Mouse (Mus musculus) limb, embryonic 15.5 days (tissue): ENCODE measurements around the gene BC029722. TPM values are rescaled to one million over a fixed set of nuclear protein-coding genes. Genes with fewer than 3 reads are reported as not detected.
"Not testable (repeated sequence)": the region's sequence is repeated elsewhere in the genome, so short reads cannot be mapped to it uniquely, and the experiment has no call there.

Experiments used
- ATAC-seq: fragments of 200-750 bp; cut with Nextera tagmentation; 2 replicates; pipeline ENCODE4 v1.8.0; 2017; ENCODE audit warnings: low read depth, moderate TSS enrichment; ENCODE audit not compliant: insufficient number of reproducible peaks, low FRiP score, low TSS enrichment
- H3K27ac ChIP-seq: fragments of 300-500 bp; sonication (generic); 2 replicates; pipeline ENCODE4 v1.5.1; 2015; ENCODE audit warnings: moderate library complexity, mild to moderate bottlenecking, inconsistent platforms
- H3K27me3 ChIP-seq: fragments of 300-500 bp; sonication (generic); 2 replicates; pipeline ENCODE4 v1.6.1; 2015; ENCODE audit warnings: inconsistent platforms
- H3K36me3 ChIP-seq: fragments of 300-500 bp; sonication (generic); 2 replicates; pipeline ENCODE4 v1.6.1; 2015; ENCODE audit warnings: inconsistent platforms
- H3K4me1 ChIP-seq: fragments of 300-500 bp; sonication (generic); 2 replicates; pipeline ENCODE4 v1.6.1; 2015; ENCODE audit warnings: inconsistent platforms
- H3K4me2 ChIP-seq: fragments of 300-500 bp; sonication (generic); 2 replicates; pipeline ENCODE4 v1.6.1; 2015; ENCODE audit warnings: mild to moderate bottlenecking, inconsistent platforms
- H3K4me3 ChIP-seq: fragments of 300-500 bp; sonication (generic); 2 replicates; pipeline ENCODE4 v1.5.1; 2015; ENCODE audit warnings: mild to moderate bottlenecking, inconsistent platforms
- H3K9ac ChIP-seq: fragments of 300-500 bp; sonication (generic); 2 replicates; pipeline ENCODE4 v1.6.1; 2015; ENCODE audit warnings: inconsistent platforms
- H3K9me3 ChIP-seq: fragments of 300-500 bp; sonication (generic); 2 replicates; pipeline ENCODE4 v1.6.1; 2016; ENCODE audit warnings: inconsistent platforms
- WGBS: fragments of 180-500 bp; shearing (Covaris S2); methylation state at CpG from one replicate; pipeline ENCODE4 v1.1.7; 2015; 5-methylcytosine and 5-hydroxymethylcytosine counted together
- polyA plus RNA-seq: library from polyadenylated mRNA; unstranded; fragments of >200 nt; fragmentation: Nextera tagmentation; extraction: Ambion mirVana; gene quantifications from 2 replicates; pipeline ENCODE4 v1.2.1, GENCODE M21; 2015

The BC029722 gene
- polyA plus RNA-seq, 1 experiment from 2014 or later = 21.5 TPM

GRCm38 (mm10) chr2:155837961-155838360, 18.7 kb upstream of the BC029722 start:
- H3K4me1 ChIP-seq = no peaks in the 10 kb centered on the region
- WGBS = 52% methylated on average over 3 of the region's 3 CpGs
- H3K27ac ChIP-seq = no peak overlapping the region
- no peak for ATAC-seq
- no peaks in the 10 kb centered on the region for H3K27me3 ChIP-seq
- no peaks in the 10 kb centered on the region for H3K9me3 ChIP-seq
- no peak overlapping the region for H3K4me3 ChIP-seq
- H3K4me2 ChIP-seq = no peak overlapping the region
- no peak overlapping the region for H3K9ac ChIP-seq
- H3K36me3 ChIP-seq = no peaks in the 10 kb centered on the region

DNA sequence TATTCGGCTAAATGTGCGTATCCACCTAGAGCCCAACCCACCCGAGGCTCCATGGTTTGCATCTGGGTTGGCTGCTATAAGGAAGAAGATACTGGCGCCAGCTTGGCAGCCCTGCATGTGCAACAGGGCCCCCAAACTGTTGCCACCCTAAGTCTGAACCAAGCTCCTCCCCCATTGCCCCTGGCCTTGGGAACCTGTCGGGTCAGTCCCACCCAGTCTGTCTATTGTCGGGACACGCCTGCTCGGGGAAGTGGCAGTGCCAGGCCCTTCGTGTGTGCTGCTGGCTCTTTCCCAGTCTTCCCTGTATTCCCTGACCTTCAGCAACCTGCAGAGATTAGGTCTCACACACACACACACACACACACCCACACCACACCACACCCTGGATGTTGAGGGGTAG, 15.5 kb upstream of the BC029722 start, which contains the start of gene Fam83c:
Gene Fam83c, minus strand, starts transcription at position 123 of the 400 bp plus-strand sequence.
- no peak within 1 kb of the TSS for H3K27ac ChIP-seq
- no peaks in the 10 kb centered on the region for H3K9me3 ChIP-seq
- H3K27me3 ChIP-seq = no peaks in the 10 kb centered on the region
- no peak; the same call in 1 of the 2 replicates for ATAC-seq
- 0 out of 2 replicates have a peak within 1 kb of the TSS, but pooled peaks have one; percentile 0 for H3K4me2 ChIP-seq
- H3K4me1 ChIP-seq = no peaks in the 10 kb centered on the region
- WGBS = 53% methylated on average over 9 of the region's 9 CpGs
- no peaks in the 10 kb centered on the region for H3K36me3 ChIP-seq
- H3K9ac ChIP-seq = no peak within 1 kb of the TSS
- peak within 1 kb of the TSS; percentile 4; the same call in 1 of the 2 replicates for H3K4me3 ChIP-seq

DNA sequence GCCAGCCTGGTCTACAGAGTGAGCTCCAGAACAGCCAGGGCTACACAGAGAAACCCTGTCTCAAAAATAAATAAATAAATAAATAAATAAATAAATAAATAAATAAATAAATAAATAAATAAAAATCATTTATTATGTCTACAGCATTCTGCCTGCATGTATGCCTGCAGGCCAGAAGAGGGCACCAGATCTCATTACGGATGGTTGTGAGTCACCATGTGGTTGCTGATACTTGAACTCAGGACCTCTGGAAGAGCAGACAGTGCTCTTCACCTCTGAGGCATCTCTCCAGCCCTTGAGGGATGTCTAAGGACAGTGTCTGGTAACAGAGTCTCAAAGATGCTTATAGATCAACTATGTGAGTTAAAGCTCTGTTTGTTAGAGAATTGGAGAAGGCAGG, 12.9 kb upstream of the BC029722 start:
- H3K27me3 ChIP-seq, H3K9ac ChIP-seq, H3K9me3 ChIP-seq, H3K4me2 ChIP-seq, H3K4me3 ChIP-seq, H3K27ac ChIP-seq, H3K4me1 ChIP-seq, ATAC-seq, H3K36me3 ChIP-seq: not testable (repeated sequence)
- 59% methylated on average over 1 of the region's 1 CpGs for WGBS

DNA sequence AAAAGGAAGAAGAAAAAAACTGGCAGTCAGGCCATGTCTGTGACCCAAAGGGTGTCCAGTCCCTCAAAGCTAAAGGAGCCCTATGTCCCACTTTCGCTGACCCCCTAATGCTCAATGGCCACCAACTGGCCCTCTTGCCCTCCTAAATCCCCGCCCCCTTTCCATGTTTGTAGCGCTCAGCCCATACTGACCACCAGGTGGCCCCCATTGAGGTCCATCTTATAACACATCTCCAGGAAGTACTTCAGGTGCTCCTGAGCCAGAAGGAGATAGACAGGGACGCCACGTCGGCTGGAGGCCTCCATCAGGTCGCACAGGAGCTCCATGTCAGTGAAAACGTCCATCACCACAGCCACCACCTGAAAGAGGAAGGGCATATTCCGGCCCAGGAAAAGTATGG, 12.1 kb upstream of the BC029722 start:
- ATAC-seq = no peak
- Histone ChIP-seq H3K4me1 (peaks cover 11% of the 10 kb centered on the region), H3K9ac (no peak overlapping the region), H3K9me3 (no peaks in the 10 kb centered on the region), H3K4me3 (no peak overlapping the region), H3K4me2 (no peak overlapping the region), H3K27me3 (no peaks in the 10 kb centered on the region), H3K36me3 (no peaks in the 10 kb centered on the region), H3K27ac (no peak overlapping the region)
- WGBS = 58% methylated on average over 9 of the region's 9 CpGs

DNA sequence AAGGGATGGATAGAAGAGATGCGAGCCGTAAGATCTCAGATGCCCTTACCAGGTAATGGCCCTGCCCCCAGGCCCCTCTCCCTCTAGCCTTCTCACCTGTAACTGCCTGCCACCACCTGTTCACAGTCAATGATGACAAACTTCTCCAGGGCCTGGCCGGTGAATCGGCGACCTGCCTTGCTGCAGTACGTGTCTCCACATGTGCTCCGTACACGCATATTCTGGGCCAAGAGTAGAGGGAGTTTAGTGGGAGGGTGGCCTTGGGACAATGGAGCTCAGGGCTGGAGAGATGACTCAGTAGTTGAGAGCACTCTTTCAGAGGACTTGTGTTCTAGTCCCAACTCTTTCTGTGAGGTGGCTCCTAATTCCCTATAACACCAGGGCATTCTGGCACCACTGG, 11.6 kb upstream of the BC029722 start:
- ATAC-seq = no peak
- Histone ChIP-seq H3K4me1 (peaks cover 11% of the 10 kb centered on the region), H3K4me2 (no peak overlapping the region), H3K9ac (no peak overlapping the region), H3K27me3 (no peaks in the 10 kb centered on the region), H3K9me3 (no peaks in the 10 kb centered on the region), H3K27ac (no peak overlapping the region), H3K4me3 (no peak overlapping the region), H3K36me3 (no peaks in the 10 kb centered on the region)
- WGBS = 81% methylated on average over 8 of the region's 8 CpGs

- Histone ChIP-seq H3K27me3 (no peaks in the 10 kb centered on the region), H3K4me1 (peaks cover 19% of the 10 kb centered on the region), H3K9ac (peak within 1 kb of the TSS; percentile 59), H3K36me3 (peaks cover 23% of the 10 kb centered on the region), H3K9me3 (no peaks in the 10 kb centered on the region), H3K27ac (peak within 1 kb of the TSS; percentile 88), H3K4me2 (peak within 1 kb of the TSS; percentile 80), H3K4me3 (peak within 1 kb of the TSS; percentile 91)
- peak; percentile 91 for ATAC-seq
- 4% methylated on average over 27 of the region's 27 CpGs for WGBS
Observed at GRCm38 (mm10) chr2:155826630-155827424, 7.6 kb upstream of the BC029722 start, which contains the start of gene Eif6. Gene Eif6, minus strand, starts transcription at chr2:155826925.

GRCm38 (mm10) chr2:155825904-155826629, 6.8 kb upstream of the BC029722 start:
- peak overlapping the region; percentile 88 for H3K27ac ChIP-seq
- peaks cover 19% of the 10 kb centered on the region for H3K4me1 ChIP-seq
- ATAC-seq = no peak
- peak overlapping the region; percentile 80 for H3K4me2 ChIP-seq
- H3K9ac ChIP-seq = peak overlapping the region; percentile 59
- peak overlapping the region; percentile 91 for H3K4me3 ChIP-seq
- no peaks in the 10 kb centered on the region for H3K9me3 ChIP-seq
- H3K36me3 ChIP-seq = peaks cover 29% of the 10 kb centered on the region
- no peaks in the 10 kb centered on the region for H3K27me3 ChIP-seq
- WGBS = 1% methylated on average over 52 of the region's 52 CpGs

DNA sequence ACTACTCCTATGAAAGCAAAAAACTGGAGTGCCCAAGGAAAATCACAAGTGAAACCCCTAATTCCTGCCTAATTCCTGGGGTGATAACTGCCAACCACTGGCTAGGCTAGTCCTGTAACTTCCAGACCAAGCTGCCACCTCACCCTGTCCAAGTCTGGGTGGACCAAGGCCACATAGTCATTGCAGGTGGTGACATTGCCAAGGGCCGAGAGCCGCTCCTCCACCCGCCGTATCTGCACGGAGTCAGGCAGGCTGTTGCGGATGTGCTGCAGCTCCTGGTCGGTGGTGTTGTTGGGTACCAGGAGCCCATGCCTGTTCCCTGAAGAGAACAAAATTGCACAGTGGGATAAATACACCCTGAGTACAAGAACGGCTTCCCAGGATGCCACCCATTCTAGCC, 4.5 kb upstream of the BC029722 start:
- H3K4me1 ChIP-seq = peaks cover 33% of the 10 kb centered on the region
- no peak overlapping the region for H3K27ac ChIP-seq
- no peak overlapping the region for H3K4me3 ChIP-seq
- H3K27me3 ChIP-seq = no peaks in the 10 kb centered on the region
- 92% methylated on average over 8 of the region's 8 CpGs for WGBS
- no peaks in the 10 kb centered on the region for H3K9me3 ChIP-seq
- ATAC-seq = no peak
- H3K4me2 ChIP-seq = no peak overlapping the region
- peaks cover 45% of the 10 kb centered on the region for H3K36me3 ChIP-seq
- H3K9ac ChIP-seq = no peak overlapping the region

GRCm38 (mm10) chr2:155820779-155821178, 1.6 kb upstream of the BC029722 start:
- H3K4me3 ChIP-seq = no peak overlapping the region
- ATAC-seq = no peak
- WGBS = 87% methylated on average over 5 of the region's 5 CpGs
- peaks cover 45% of the 10 kb centered on the region for H3K36me3 ChIP-seq
- H3K4me2 ChIP-seq = no peak overlapping the region
- H3K27me3 ChIP-seq = no peaks in the 10 kb centered on the region
- H3K27ac ChIP-seq = 0 out of 2 replicates have a peak overlapping the region, but pooled peaks have one; percentile 11
- no peaks in the 10 kb centered on the region for H3K9me3 ChIP-seq
- peaks cover 35% of the 10 kb centered on the region for H3K4me1 ChIP-seq
- no peak overlapping the region for H3K9ac ChIP-seq

GRCm38 (mm10) chr2:155819449-155820251, 424 bp upstream of the BC029722 start:
- H3K27me3 ChIP-seq = no peaks in the 10 kb centered on the region
- H3K9me3 ChIP-seq = no peaks in the 10 kb centered on the region
- WGBS = 63% methylated on average over 6 of the region's 6 CpGs
- H3K9ac ChIP-seq = peak overlapping the region; percentile 76; the same call in 1 of the 2 replicates
- H3K36me3 ChIP-seq = peaks cover 45% of the 10 kb centered on the region
- H3K27ac ChIP-seq = peak overlapping the region; percentile 88
- peak overlapping the region; percentile 86 for H3K4me2 ChIP-seq
- ATAC-seq = peak; percentile 7; the same call in 1 of the 2 replicates
- H3K4me3 ChIP-seq = peak overlapping the region; percentile 78
- peaks cover 27% of the 10 kb centered on the region for H3K4me1 ChIP-seq

DNA sequence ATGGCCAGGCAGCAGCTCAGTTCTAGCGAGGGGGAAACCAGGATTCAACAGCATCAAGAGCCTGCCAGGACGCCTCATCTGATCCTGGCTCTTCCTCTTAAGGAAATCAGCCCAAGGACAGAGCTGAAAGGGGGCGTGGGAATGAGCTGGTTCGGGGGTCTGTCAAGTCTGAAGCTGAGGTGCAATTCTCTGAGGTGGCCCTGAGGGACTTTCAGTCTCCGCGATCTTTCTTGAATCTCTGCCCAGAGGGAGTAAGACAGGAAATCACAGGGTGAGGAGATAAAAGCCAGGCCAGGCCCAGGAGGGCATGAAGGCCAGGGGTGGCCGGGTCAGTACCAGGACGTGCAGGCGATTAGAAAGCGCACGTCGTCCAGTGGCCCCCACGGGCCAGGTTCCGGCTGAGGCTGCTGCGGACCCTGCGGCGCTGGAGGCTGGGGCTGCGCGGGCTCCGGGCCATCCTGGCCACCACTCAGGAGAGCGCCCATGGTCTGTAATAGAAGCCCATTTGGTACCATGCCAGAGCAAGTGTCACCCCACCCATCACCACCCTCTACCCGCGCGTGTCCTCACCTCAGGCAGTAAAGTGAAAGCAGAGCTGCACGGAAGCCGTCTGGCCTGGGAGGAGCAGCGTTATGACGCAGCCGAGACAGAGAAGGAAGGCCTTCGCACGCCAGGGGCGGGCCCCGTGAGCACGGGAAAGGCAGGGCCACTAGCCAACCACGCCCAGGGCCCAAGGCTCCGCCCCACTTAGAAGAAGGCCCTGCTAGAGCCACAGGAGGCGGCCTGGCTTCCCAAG, 432 bp downstream of the BC029722 start:
- H3K9ac ChIP-seq = peak overlapping the region; percentile 76
- H3K4me1 ChIP-seq = peaks cover 27% of the 10 kb centered on the region
- no peaks in the 10 kb centered on the region for H3K27me3 ChIP-seq
- 2% methylated on average over 32 of the region's 37 CpGs for WGBS
- peak; percentile 91 for ATAC-seq
- H3K4me3 ChIP-seq = peak overlapping the region; percentile 78
- peak overlapping the region; percentile 86 for H3K4me2 ChIP-seq
- peaks cover 42% of the 10 kb centered on the region for H3K36me3 ChIP-seq
- H3K27ac ChIP-seq = peak overlapping the region; percentile 88
- no peaks in the 10 kb centered on the region for H3K9me3 ChIP-seq
